28 mouse cellular contexts compared by ENCODE assay signal in the genomic region with DNA sequence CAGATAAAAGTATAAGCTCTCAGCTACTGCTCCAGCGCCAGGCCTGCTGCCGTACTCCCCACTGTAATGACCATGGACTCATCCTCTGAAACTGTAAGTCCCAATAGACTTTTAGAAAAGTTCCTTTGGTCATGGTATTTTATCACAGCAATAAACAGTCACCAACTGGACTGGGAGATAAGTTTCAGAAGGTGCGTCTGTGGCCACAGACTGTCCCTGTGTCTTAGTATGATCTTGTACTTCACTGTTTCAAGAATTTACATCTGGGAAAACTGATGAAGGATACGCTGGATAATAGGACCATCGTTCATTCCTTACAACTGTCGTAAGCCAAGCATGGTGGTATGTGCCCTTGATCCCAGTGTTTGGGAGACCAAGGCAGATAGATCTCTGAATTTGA. TPM values are rescaled to one million over a fixed set of nuclear protein-coding genes. Genes with fewer than 3 reads are reported as not detected.
DNase-seq lines count a peak whose midpoint lies in the region; ATAC-seq and TF ChIP-seq lines count a peak whose summit lies in the region.
"Had no signal": no experiment of that assay in that cellular context is flagged by ENCODE, and none has a peak within 500 bp of the region (broad histone marks: within the 10 kb centered on the region; RNA-seq: fewer than 3 reads in every experiment).

No protein-coding gene starts in this region.

- no peak for TF ChIP-seq CTCF in liver, embryonic 14.5 days (IDR thresholded peaks at IDR 0.05; ENCODE audit: low read depth)
- no peak for TF ChIP-seq CTCF in liver, postnatal 0 days (IDR thresholded peaks at IDR 0.05; ENCODE audit: low read depth)

- no peak overlapping the region for H3K4me2 ChIP-seq in liver, embryonic 12.5 days
- H3K4me2 ChIP-seq in liver, embryonic 11.5 days = no peak overlapping the region
- no peak overlapping the region for H3K4me2 ChIP-seq in liver, embryonic 14.5 days (ENCODE audit: low read depth)
- H3K4me2 ChIP-seq in liver, postnatal 0 days (ENCODE audit: low read depth, low read length) = no peak overlapping the region
- no peak overlapping the region for H3K4me2 ChIP-seq in liver, embryonic 16.5 days (ENCODE audit: low read depth, low read length)
- H3K4me2 ChIP-seq: embryonic facial prominence, embryonic 12.5 days; forebrain, embryonic 12.5 days had no signal

- no peaks in the 10 kb centered on the region for H3K36me3 ChIP-seq in liver, embryonic 12.5 days
- no peaks in the 10 kb centered on the region for H3K36me3 ChIP-seq in liver, embryonic 11.5 days (ENCODE audit: control insufficient read depth, insufficient read depth, low read length)
- H3K36me3 ChIP-seq in liver, embryonic 14.5 days (replicated peaks; ENCODE audit: control insufficient read depth, insufficient read depth, low read depth) = no peaks in the 10 kb centered on the region
- H3K36me3 ChIP-seq in liver, postnatal 0 days (replicated peaks; ENCODE audit: insufficient read depth, low read length) = no peaks in the 10 kb centered on the region
- no peaks in the 10 kb centered on the region for H3K36me3 ChIP-seq in liver, embryonic 16.5 days (ENCODE audit: control insufficient read depth, insufficient read depth)
- H3K36me3 ChIP-seq: embryonic facial prominence, embryonic 10.5 days; embryonic facial prominence, embryonic 12.5 days; forebrain, embryonic 10.5 days; forebrain, embryonic 12.5 days; G1E had no signal

- 0 out of 2 replicates have a peak, but pooled peaks have one; percentile 19 for ATAC-seq in liver, embryonic 12.5 days
- no peak for ATAC-seq in liver, embryonic 11.5 days (replicated peaks; ENCODE audit: low FRiP score)
- peak; percentile 34; the same call in 1 of the 2 replicates for ATAC-seq in liver, embryonic 14.5 days (ENCODE audit: insufficient read depth)
- ATAC-seq in liver, postnatal 0 days = no peak
- 0 out of 2 replicates have a peak, but pooled peaks have one; percentile 35 for ATAC-seq in liver, embryonic 16.5 days (ENCODE audit: low read depth)
- ATAC-seq: activated CD4-positive, CD25-positive, alpha-beta regulatory T cell, adult 4 months; CD4-positive, CD25-positive, alpha-beta regulatory T cell, adult 4 months; forebrain, embryonic 14.5 days; forebrain, embryonic 16.5 days; Patski had no signal

- peaks cover 71% of the 10 kb centered on the region for H3K27me3 ChIP-seq in liver, embryonic 12.5 days (replicated peaks)
- peaks cover 38% of the 10 kb centered on the region for H3K27me3 ChIP-seq in liver, embryonic 11.5 days (replicated peaks; ENCODE audit: control insufficient read depth, insufficient read depth, low read length)
- peaks cover 41% of the 10 kb centered on the region for H3K27me3 ChIP-seq in liver, embryonic 14.5 days (ENCODE audit: control insufficient read depth, insufficient read depth, low read length)
- peaks cover 27% of the 10 kb centered on the region for H3K27me3 ChIP-seq in liver, postnatal 0 days (ENCODE audit: insufficient read depth, low read length)
- peaks cover 46% of the 10 kb centered on the region for H3K27me3 ChIP-seq in liver, embryonic 16.5 days (ENCODE audit: control insufficient read depth, insufficient read depth, low read depth, low read length)
- H3K27me3 ChIP-seq: CH12.LX had no signal

- H3K9ac ChIP-seq in liver, embryonic 12.5 days = no peak overlapping the region
- H3K9ac ChIP-seq in liver, embryonic 11.5 days (ENCODE audit: low read depth, low read length) = no peak overlapping the region
- H3K9ac ChIP-seq in liver, embryonic 14.5 days (replicated peaks) = no peak overlapping the region
- no peak overlapping the region for H3K9ac ChIP-seq in liver, postnatal 0 days (replicated peaks)
- no peak overlapping the region for H3K9ac ChIP-seq in liver, embryonic 16.5 days (ENCODE audit: low read depth, low read length)
- H3K9ac ChIP-seq: embryonic facial prominence, embryonic 12.5 days; forebrain, embryonic 12.5 days had no signal

- no peaks in the 10 kb centered on the region for H3K9me3 ChIP-seq in liver, embryonic 12.5 days (replicated peaks)
- no peaks in the 10 kb centered on the region for H3K9me3 ChIP-seq in liver, embryonic 11.5 days (ENCODE audit: control insufficient read depth, low read length)
- H3K9me3 ChIP-seq in liver, embryonic 14.5 days (ENCODE audit: control insufficient read depth, low read length) = no peaks in the 10 kb centered on the region
- no peaks in the 10 kb centered on the region for H3K9me3 ChIP-seq in liver, postnatal 0 days (ENCODE audit: low read length)
- H3K9me3 ChIP-seq in liver, embryonic 16.5 days (replicated peaks; ENCODE audit: control insufficient read depth, low read length) = no peaks in the 10 kb centered on the region
- H3K9me3 ChIP-seq: embryonic facial prominence, embryonic 10.5 days; embryonic facial prominence, embryonic 12.5 days; forebrain, embryonic 10.5 days; forebrain, embryonic 12.5 days; G1E had no signal

- peak; percentile 52 for TF ChIP-seq EP300 in liver, embryonic 14.5 days (IDR thresholded peaks at IDR 0.05; ENCODE audit: low read depth)
- no peak for TF ChIP-seq EP300 in liver, postnatal 0 days (IDR thresholded peaks at IDR 0.05; ENCODE audit: low read depth)

- H3K27ac ChIP-seq in liver, embryonic 12.5 days = no peak overlapping the region
- H3K27ac ChIP-seq in liver, embryonic 11.5 days (ENCODE audit: low read depth, low read length) = no peak overlapping the region
- H3K27ac ChIP-seq in liver, embryonic 14.5 days = no peak overlapping the region
- H3K27ac ChIP-seq in liver, postnatal 0 days (ENCODE audit: low read depth) = no peak overlapping the region
- peak overlapping the region; percentile 4; the same call in 1 of the 2 replicates for H3K27ac ChIP-seq in liver, embryonic 16.5 days (ENCODE audit: low read length)
- H3K27ac ChIP-seq: embryonic facial prominence, embryonic 10.5 days; embryonic facial prominence, embryonic 12.5 days; forebrain, embryonic 10.5 days; forebrain, embryonic 12.5 days had no signal

- 68% methylated on average over 6 of the region's 6 CpGs for WGBS in liver, embryonic 12.5 days (ENCODE audit: insufficient replicate concordance)
- 71% methylated on average over 6 of the region's 6 CpGs for WGBS in liver, embryonic 11.5 days
- 46% methylated on average over 6 of the region's 6 CpGs for WGBS in liver, embryonic 14.5 days (ENCODE audit: insufficient replicate concordance)
- 73% methylated on average over 6 of the region's 6 CpGs for WGBS in liver, postnatal 0 days (ENCODE audit: insufficient replicate concordance)
- 50% methylated on average over 6 of the region's 6 CpGs for WGBS in liver, embryonic 16.5 days (ENCODE audit: insufficient replicate concordance)

- DNase-seq in liver, embryonic 11.5 days (ENCODE audit: low spot score) = no peak
- DNase-seq in liver, embryonic 14.5 days (ENCODE audit: low read depth in 3 of 3, low spot score in 3 of 3) = no peak
- DNase-seq in liver, postnatal 0 days = no peak
- DNase-seq in left cerebral cortex, adult 11 months (ENCODE audit: low spot score) = no peak
- DNase-seq: adrenal gland, adult 8-10 months; adrenal gland, postnatal 14 days; adrenal gland, postnatal 36 days; B cell, adult 2 months; cerebellum, adult 11-12 months; cerebellum, adult 2 months; cerebellum, adult 9-10 months; cerebellum, postnatal 10 days; cerebellum, postnatal 25 days had no signal

- peaks cover 48% of the 10 kb centered on the region for H3K4me1 ChIP-seq in liver, embryonic 12.5 days
- peaks cover 16% of the 10 kb centered on the region for H3K4me1 ChIP-seq in liver, embryonic 11.5 days (replicated peaks; ENCODE audit: control insufficient read depth, insufficient read depth, low read length)
- peaks cover 6 to 16% of the 10 kb centered on the region in 2 experiments for H3K4me1 ChIP-seq in liver, embryonic 14.5 days (replicated peaks; ENCODE audit: control insufficient read depth in 2 of 2, insufficient read depth in 2 of 2, low read length in 1 of 2)
- peaks cover 14% of the 10 kb centered on the region for H3K4me1 ChIP-seq in liver, postnatal 0 days (ENCODE audit: insufficient read depth)
- peaks cover 36% of the 10 kb centered on the region for H3K4me1 ChIP-seq in liver, embryonic 16.5 days (ENCODE audit: control insufficient read depth, low read depth, low read length)

- no peak overlapping the region for H3K4me3 ChIP-seq in liver, embryonic 12.5 days
- H3K4me3 ChIP-seq in liver, embryonic 11.5 days (ENCODE audit: low read depth, low read length) = no peak overlapping the region
- no peak overlapping the region for H3K4me3 ChIP-seq in liver, embryonic 14.5 days (ENCODE audit: insufficient read depth in 1 of 2, low read depth in 2 of 2, low read length in 2 of 2)
- H3K4me3 ChIP-seq in liver, postnatal 0 days (ENCODE audit: low read depth, low read length) = no peak overlapping the region
- H3K4me3 ChIP-seq in liver, embryonic 16.5 days (ENCODE audit: low read depth, low read length) = no peak overlapping the region
- H3K4me3 ChIP-seq: embryonic facial prominence, embryonic 10.5 days; embryonic facial prominence, embryonic 12.5 days; forebrain, embryonic 10.5 days; forebrain, embryonic 12.5 days had no signal

RNA-seq across cellular contexts. Expression of gene Srms, which starts 3.1 kb away (rescaled TPM):
- 0.07 and 0.29 TPM in 2 replicates for polyA plus RNA-seq in liver, embryonic 12.5 days (2016; fragmentation: Nextera tagmentation; extraction: Ambion mirVana)
- 0.23 TPM in 1 of 2 replicates, not detected in the other for polyA plus RNA-seq in liver, embryonic 11.5 days (2014; fragmentation: Nextera tagmentation; extraction: Ambion mirVana)
- 0.15 and 0.19 TPM in 2 replicates for polyA plus RNA-seq in liver, embryonic 14.5 days (2012; rRNA removed)
- polyA plus RNA-seq in liver, embryonic 14.5 days (2014; fragmentation: Nextera tagmentation; extraction: Ambion mirVana) = 0.22 and 0.39 TPM in 2 replicates
- polyA plus RNA-seq in liver, postnatal 0 days (2015; fragmentation: Nextera tagmentation; extraction: Ambion mirVana) = 0.35 and 0.44 TPM in 2 replicates
- polyA plus RNA-seq in liver, embryonic 16.5 days (2015; fragmentation: Nextera tagmentation; extraction: Ambion mirVana) = 0.51 and 0.54 TPM in 2 replicates
- polyA plus RNA-seq: forebrain, embryonic 12.5 days; G1E; Patski had no signal

RNA-seq across cellular contexts. Expression of gene Fndc11, which starts 3.8 kb away (rescaled TPM):
- 0.11 and 0.26 TPM in 2 replicates for polyA plus RNA-seq in liver, embryonic 12.5 days (2016; fragmentation: Nextera tagmentation; extraction: Ambion mirVana)
- 0.34 TPM in 1 of 2 replicates, not detected in the other for polyA plus RNA-seq in liver, embryonic 11.5 days (2014; fragmentation: Nextera tagmentation; extraction: Ambion mirVana)
- 0.22 and 0.25 TPM in 2 replicates for polyA plus RNA-seq in liver, embryonic 14.5 days (2012; rRNA removed)
- polyA plus RNA-seq in liver, embryonic 14.5 days (2014; fragmentation: Nextera tagmentation; extraction: Ambion mirVana) = 0.14 and 0.24 TPM in 2 replicates
- polyA plus RNA-seq in liver, postnatal 0 days (2015; fragmentation: Nextera tagmentation; extraction: Ambion mirVana) = 0.09 TPM in 1 of 2 replicates, not detected in the other
- 0.15 and 0.33 TPM in 2 replicates for polyA plus RNA-seq in liver, embryonic 16.5 days (2015; fragmentation: Nextera tagmentation; extraction: Ambion mirVana)
- polyA plus RNA-seq: cerebellum, adult 2 months; cortical plate, adult 2 months; embryonic facial prominence, embryonic 14.5 days; forebrain, embryonic 16.5 days; G1E; Patski had no signal

RNA-seq across cellular contexts. Expression of gene Ptk6, which starts 13.4 kb away (rescaled TPM):
- polyA plus RNA-seq in liver, embryonic 12.5 days (2016; fragmentation: Nextera tagmentation; extraction: Ambion mirVana) = 0.04 TPM in 1 of 2 replicates, not detected in the other
- not detected in 2 replicates for polyA plus RNA-seq in liver, embryonic 11.5 days (2014; fragmentation: Nextera tagmentation; extraction: Ambion mirVana)
- 0.05 and 0.06 TPM in 2 replicates for polyA plus RNA-seq in liver, embryonic 14.5 days (2012; rRNA removed)
- 0.05 TPM in 1 of 2 replicates, not detected in the other for polyA plus RNA-seq in liver, embryonic 14.5 days (2014; fragmentation: Nextera tagmentation; extraction: Ambion mirVana)
- 0.20 and 0.27 TPM in 2 replicates for polyA plus RNA-seq in liver, postnatal 0 days (2015; fragmentation: Nextera tagmentation; extraction: Ambion mirVana)
- polyA plus RNA-seq in liver, embryonic 16.5 days (2015; fragmentation: Nextera tagmentation; extraction: Ambion mirVana) = 0.15 and 0.27 TPM in 2 replicates
- polyA plus RNA-seq: activated CD4-positive, CD25-positive, alpha-beta regulatory T cell, adult 4 months; embryonic facial prominence, embryonic 10.5 days; embryonic facial prominence, embryonic 12.5 days; forebrain, embryonic 10.5 days; forebrain, embryonic 12.5 days; forebrain, embryonic 14.5 days; forebrain, embryonic 16.5 days; G1E; Patski had no signal

RNA-seq across cellular contexts. Expression of gene Helz2, which starts 25.8 kb away (rescaled TPM):
- polyA plus RNA-seq in liver, embryonic 12.5 days (2016; fragmentation: Nextera tagmentation; extraction: Ambion mirVana) = 1.7 and 1.8 TPM in 2 replicates
- 2.4 and 2.6 TPM in 2 replicates for polyA plus RNA-seq in liver, embryonic 11.5 days (2014; fragmentation: Nextera tagmentation; extraction: Ambion mirVana)
- 4.2 and 4.6 TPM in 2 replicates for polyA plus RNA-seq in liver, embryonic 14.5 days (2012; rRNA removed)
- polyA plus RNA-seq in liver, embryonic 14.5 days (2014; fragmentation: Nextera tagmentation; extraction: Ambion mirVana) = 1.6 and 2.0 TPM in 2 replicates
- polyA plus RNA-seq in liver, postnatal 0 days (2015; fragmentation: Nextera tagmentation; extraction: Ambion mirVana) = 3.9 and 4.2 TPM in 2 replicates
- 2.6 and 3.2 TPM in 2 replicates for polyA plus RNA-seq in liver, embryonic 16.5 days (2015; fragmentation: Nextera tagmentation; extraction: Ambion mirVana)

RNA-seq across cellular contexts. Expression of gene Ppdpf, which starts 29.0 kb away (rescaled TPM):
- 114 and 115 TPM in 2 replicates for polyA plus RNA-seq in liver, embryonic 12.5 days (2016; fragmentation: Nextera tagmentation; extraction: Ambion mirVana)
- 172 and 179 TPM in 2 replicates for polyA plus RNA-seq in liver, embryonic 11.5 days (2014; fragmentation: Nextera tagmentation; extraction: Ambion mirVana)
- polyA plus RNA-seq in liver, embryonic 14.5 days (2012; rRNA removed) = 44.6 and 63.1 TPM in 2 replicates
- 115 TPM in 2 replicates for polyA plus RNA-seq in liver, embryonic 14.5 days (2014; fragmentation: Nextera tagmentation; extraction: Ambion mirVana)
- polyA plus RNA-seq in liver, postnatal 0 days (2015; fragmentation: Nextera tagmentation; extraction: Ambion mirVana) = 120 and 125 TPM in 2 replicates
- 92.7 and 94.4 TPM in 2 replicates for polyA plus RNA-seq in liver, embryonic 16.5 days (2015; fragmentation: Nextera tagmentation; extraction: Ambion mirVana)

Comparison
In these comparisons a context has a peak if more than half of its experiments do, and no peak if none do; other contexts are left out.
1. ATAC-seq: peak in liver, embryonic 12.5 days (single experiment), liver, embryonic 14.5 days (single experiment) and liver, embryonic 16.5 days (single experiment); none in liver, embryonic 11.5 days (single experiment) and liver, postnatal 0 days (single experiment).